In the genomic region with DNA sequence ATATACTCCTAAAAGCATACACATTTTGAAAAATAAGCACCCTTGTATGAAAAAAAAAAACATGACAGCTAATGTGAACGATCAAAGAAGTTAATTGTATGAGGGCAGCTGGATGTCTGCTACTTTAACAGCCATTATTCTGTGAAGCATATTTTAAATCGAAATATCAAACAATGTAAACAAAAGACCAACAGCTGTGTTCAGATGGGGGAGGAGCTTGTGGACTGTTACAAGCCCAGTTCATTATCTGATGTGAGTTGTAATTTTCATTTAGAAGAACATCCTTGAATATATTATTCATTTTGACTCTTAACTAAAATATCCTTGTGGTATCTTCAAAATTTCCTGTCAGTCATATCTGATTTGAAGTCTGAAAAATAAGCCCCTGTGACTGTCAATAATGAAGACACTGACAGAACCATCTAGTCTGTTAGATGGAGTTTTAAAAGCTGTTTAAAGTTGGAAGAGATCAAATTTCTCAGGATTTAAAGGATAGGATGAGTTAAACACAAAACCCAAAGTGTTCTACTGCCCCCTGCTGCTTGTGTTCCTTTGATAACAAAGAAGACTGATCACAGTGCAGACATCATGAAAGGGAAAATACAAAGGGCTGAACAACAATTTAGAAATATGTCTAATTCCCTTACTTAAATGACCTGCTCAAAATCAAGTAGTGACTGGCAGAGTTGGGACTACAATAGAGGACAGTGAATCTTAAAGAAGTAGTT, we compare ENCODE assay signal across 10 mouse cellular contexts. TPM values are rescaled to one million over a fixed set of nuclear protein-coding genes. Genes with fewer than 3 reads are reported as not detected.
DNase-seq lines count a peak whose midpoint lies in the region; ATAC-seq lines count a peak whose summit lies in the region.
"Had no signal": no experiment of that assay in that cellular context is flagged by ENCODE, and none has a peak within 500 bp of the region (broad histone marks: within the 10 kb centered on the region; RNA-seq: fewer than 3 reads in every experiment).

No protein-coding gene starts in this region.

- H3K4me1 ChIP-seq in hindbrain, embryonic 12.5 days = no peaks in the 10 kb centered on the region
- H3K4me1 ChIP-seq in midbrain, embryonic 12.5 days = no peaks in the 10 kb centered on the region; the same call in 1 of the 2 replicates
- H3K4me1 ChIP-seq in intestine, embryonic 15.5 days (replicated peaks) = no peaks in the 10 kb centered on the region
- H3K4me1 ChIP-seq: stomach, embryonic 15.5 days had no signal

- no peaks in the 10 kb centered on the region for H3K36me3 ChIP-seq in hindbrain, embryonic 12.5 days
- no peaks in the 10 kb centered on the region for H3K36me3 ChIP-seq in midbrain, embryonic 12.5 days
- H3K36me3 ChIP-seq in intestine, embryonic 15.5 days = no peaks in the 10 kb centered on the region
- H3K36me3 ChIP-seq: stomach, embryonic 15.5 days had no signal

- no peaks in the 10 kb centered on the region for H3K9me3 ChIP-seq in hindbrain, embryonic 12.5 days (replicated peaks)
- no peaks in the 10 kb centered on the region for H3K9me3 ChIP-seq in midbrain, embryonic 12.5 days
- H3K9me3 ChIP-seq in intestine, embryonic 15.5 days = no peaks in the 10 kb centered on the region
- H3K9me3 ChIP-seq: stomach, embryonic 15.5 days had no signal

- peak; percentile 69; the same call in 1 of the 2 replicates for ATAC-seq in hindbrain, embryonic 12.5 days (ENCODE audit: low FRiP score)
- ATAC-seq in midbrain, embryonic 12.5 days (ENCODE audit: low FRiP score, low read depth) = peak; percentile 58; the same call in 1 of the 2 replicates
- no peak for ATAC-seq in intestine, embryonic 15.5 days

- no peaks in the 10 kb centered on the region for H3K27me3 ChIP-seq in hindbrain, embryonic 12.5 days
- no peaks in the 10 kb centered on the region for H3K27me3 ChIP-seq in midbrain, embryonic 12.5 days
- no peaks in the 10 kb centered on the region for H3K27me3 ChIP-seq in intestine, embryonic 15.5 days (replicated peaks)
- H3K27me3 ChIP-seq: stomach, embryonic 15.5 days had no signal

- DNase-seq in gastrocnemius, postnatal 10 days = peak; percentile 39
- DNase-seq in gastrocnemius, postnatal 25 days = no peak
- DNase-seq in right cerebral cortex, adult 18-20 months = peak; percentile 13
- DNase-seq in right cerebral cortex, postnatal 25 days = no peak
- DNase-seq in spleen, postnatal 10 days (ENCODE audit: low spot score in 2 of 2) = no peak

- H3K4me3 ChIP-seq in hindbrain, embryonic 12.5 days = no peak overlapping the region
- no peak overlapping the region for H3K4me3 ChIP-seq in midbrain, embryonic 12.5 days
- no peak overlapping the region for H3K4me3 ChIP-seq in intestine, embryonic 15.5 days (replicated peaks)
- H3K4me3 ChIP-seq: stomach, embryonic 15.5 days had no signal

- WGBS in hindbrain, embryonic 12.5 days = 37% methylated on average over 2 of the region's 2 CpGs
- 44% methylated on average over 2 of the region's 2 CpGs for whole genome bisulfite sequencing in midbrain, embryonic 12.5 days
- WGBS in intestine, embryonic 15.5 days = 51% methylated on average over 2 of the region's 2 CpGs

- no peak overlapping the region for H3K27ac ChIP-seq in hindbrain, embryonic 12.5 days
- no peak overlapping the region for H3K27ac ChIP-seq in midbrain, embryonic 12.5 days (replicated peaks)
- no peak overlapping the region for H3K27ac ChIP-seq in intestine, embryonic 15.5 days
- H3K27ac ChIP-seq: liver, embryonic 14.5 days; stomach, embryonic 15.5 days had no signal

- H3K4me2 ChIP-seq in hindbrain, embryonic 12.5 days (replicated peaks) = no peak overlapping the region
- H3K4me2 ChIP-seq in midbrain, embryonic 12.5 days (replicated peaks) = no peak overlapping the region
- no peak overlapping the region for H3K4me2 ChIP-seq in intestine, embryonic 15.5 days (replicated peaks)
- H3K4me2 ChIP-seq: stomach, embryonic 15.5 days had no signal

- no peak overlapping the region for H3K9ac ChIP-seq in hindbrain, embryonic 12.5 days
- no peak overlapping the region for H3K9ac ChIP-seq in midbrain, embryonic 12.5 days (replicated peaks)
- no peak overlapping the region for H3K9ac ChIP-seq in intestine, embryonic 15.5 days
- H3K9ac ChIP-seq: liver, embryonic 14.5 days; stomach, embryonic 15.5 days had no signal

RNA-seq across cellular contexts. Expression of a gene that starts 14.7 kb away (rescaled TPM):
- total RNA-seq in gastrocnemius, postnatal 10 days (2021) = 10 to 100 TPM; 21.7 to 28.7 TPM
- 1 to 10 TPM; 6.8 to 7.1 TPM for total RNA-seq in gastrocnemius, postnatal 25 days (2021)
- polyA plus RNA-seq in hindbrain, embryonic 12.5 days (2016; fragmentation: Nextera tagmentation; extraction: Ambion mirVana) = 30.9 and 35.3 TPM in 2 replicates
- polyA plus RNA-seq in midbrain, embryonic 12.5 days (2016; fragmentation: Nextera tagmentation; extraction: Ambion mirVana) = 30.9 and 38.4 TPM in 2 replicates
- 14.3 and 15.1 TPM in 2 replicates for polyA plus RNA-seq in intestine, embryonic 15.5 days (2015; fragmentation: Nextera tagmentation; extraction: Ambion mirVana)

Comparison
In these comparisons a context has a peak if more than half of its experiments do, and no peak if none do; other contexts are left out.
1. DNase-seq: peak in gastrocnemius, postnatal 10 days (single experiment) and right cerebral cortex, adult 18-20 months (single experiment); none in gastrocnemius, postnatal 25 days (single experiment), right cerebral cortex, postnatal 25 days (single experiment) and spleen, postnatal 10 days (0 of 2).